Mouse (Mus musculus): ENCODE data around the gene Dnase1l3.

Dnase1l3 gene

DNA sequence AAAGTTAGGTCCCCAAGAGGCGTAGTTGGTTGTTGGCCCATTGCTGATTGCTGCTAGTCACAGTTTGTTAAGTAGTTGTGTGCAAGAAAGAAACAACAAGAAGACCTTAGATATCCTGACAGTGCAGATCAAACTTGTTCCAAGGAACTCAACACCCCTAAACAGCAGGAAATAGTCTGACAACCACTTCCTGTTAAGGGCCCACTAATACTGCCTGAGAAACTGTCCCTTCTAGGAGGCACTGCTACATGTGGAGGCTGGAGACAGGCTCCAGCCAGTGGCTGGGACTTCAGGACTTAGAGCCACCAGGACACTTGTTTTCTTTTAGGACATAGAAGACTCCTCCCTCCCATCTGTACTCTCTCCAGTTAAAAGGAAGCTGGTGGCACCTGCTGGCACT is 16.9 kb downstream of the Dnase1l3 start:
- DNase-seq (ENCODE audit: low spot score in 2 of 2), result no peak

DNA sequence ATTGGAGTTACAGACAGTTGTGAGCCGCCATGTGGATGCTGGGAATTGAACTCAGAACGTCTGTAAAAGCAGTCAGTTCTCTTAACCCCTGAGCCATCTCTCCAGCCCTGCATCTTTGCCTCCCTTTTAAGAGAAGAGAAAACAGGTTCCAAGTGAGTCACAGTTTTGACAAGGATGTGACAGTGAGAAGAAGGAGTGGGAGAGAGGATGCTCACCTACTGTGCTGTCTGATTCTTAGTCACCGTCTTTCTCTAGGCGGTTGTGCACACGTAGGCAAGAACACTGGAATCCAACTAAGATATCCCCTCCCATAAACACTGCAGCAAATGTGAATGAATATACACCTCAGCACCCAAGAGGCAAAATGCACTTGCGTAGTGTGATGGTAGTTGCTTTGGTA is 19.2 kb downstream of the Dnase1l3 start:
- no peak for DNase-seq (ENCODE audit: low spot score in 2 of 2)

GRCm38 (mm10) chr14:7974643-7975042 is 19.7 kb downstream of the Dnase1l3 start:
- DNase-seq (ENCODE audit: low spot score in 2 of 2), result no peak

DNA sequence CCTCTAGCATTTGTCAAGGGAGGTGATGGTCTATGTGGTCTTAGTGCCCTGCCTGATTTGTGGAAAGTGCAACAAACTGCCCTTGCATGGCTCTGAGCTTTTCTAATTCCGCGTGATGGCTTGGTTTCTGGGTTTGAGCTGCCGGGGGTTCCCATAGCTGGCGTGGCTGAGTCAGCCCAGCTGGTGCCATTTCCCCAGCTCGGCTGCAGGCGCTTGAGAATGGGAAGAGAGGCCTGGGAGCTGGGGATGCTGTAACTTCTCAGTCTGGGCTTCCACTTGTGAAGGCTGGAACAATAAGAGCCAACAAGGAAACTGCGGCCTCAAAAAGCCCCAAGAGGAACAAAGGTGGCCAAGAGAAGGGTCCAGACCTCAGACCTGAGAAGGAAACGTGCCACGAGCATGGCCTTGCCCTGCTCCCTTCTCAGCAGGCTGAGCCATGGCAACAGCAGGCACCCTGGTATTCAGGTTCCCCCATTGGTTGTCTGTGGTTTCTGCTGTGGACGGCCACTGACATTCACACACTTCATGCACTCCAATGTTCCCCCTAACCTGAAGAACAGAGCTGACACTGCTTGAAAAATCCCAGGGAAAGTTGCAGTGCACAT is 22.4 kb downstream of the Dnase1l3 start:
- peak in 1 of 2 experiments; percentile 17 for DNase-seq (ENCODE audit: low spot score in 2 of 2)

GRCm38 (mm10) chr14:7964219-7964889 is 30.0 kb downstream of the Dnase1l3 start:
- DNase-seq (ENCODE audit: low spot score in 2 of 2), result peak; percentile 46 to 55

- no peak for DNase-seq (ENCODE audit: low spot score in 2 of 2)
These were observed 31.2 kb downstream of the Dnase1l3 start for GRCm38 (mm10) chr14:7963160-7963559.

DNA sequence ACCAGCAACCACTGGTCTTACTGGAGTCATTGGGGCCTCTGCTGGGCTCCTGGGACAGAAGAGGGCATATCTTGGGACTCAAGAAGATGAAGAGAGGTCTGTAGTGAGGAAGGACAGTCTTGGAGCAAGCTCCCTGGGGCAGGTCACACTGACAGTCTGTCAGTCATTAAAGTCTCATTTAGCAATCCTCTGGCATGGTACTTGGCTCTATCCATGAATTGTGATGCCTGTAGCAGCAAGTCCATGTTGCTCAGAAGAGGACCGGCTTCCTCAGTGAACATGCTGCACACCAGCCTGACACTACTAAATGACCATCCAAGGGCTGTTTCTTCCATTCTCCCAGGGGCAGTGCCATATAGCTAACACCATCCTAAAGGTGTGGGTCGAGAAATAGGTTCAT is 31.7 kb downstream of the Dnase1l3 start:
- no peak for DNase-seq (ENCODE audit: low spot score in 2 of 2)

DNA sequence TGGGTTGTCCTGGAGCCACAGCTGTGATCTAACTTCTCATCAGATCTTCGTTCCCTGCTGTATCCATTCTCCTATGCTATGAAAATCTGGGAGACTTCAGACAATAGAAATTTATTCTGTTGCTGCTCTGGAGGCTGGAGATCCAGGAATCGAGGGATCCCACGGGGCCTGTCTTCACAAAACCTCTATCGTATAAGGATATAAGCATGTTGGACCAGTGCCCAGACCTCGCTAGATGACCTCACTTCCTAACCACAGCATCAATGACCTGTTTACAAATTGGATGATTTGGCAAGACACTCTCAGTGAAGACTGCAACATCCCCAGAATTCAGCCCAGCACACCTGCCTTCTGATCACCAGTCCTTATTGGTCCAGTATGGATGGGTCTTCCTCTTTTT is 32.7 kb downstream of the Dnase1l3 start:
- DNase-seq (ENCODE audit: low spot score in 2 of 2), result no peak

- no peak for DNase-seq (ENCODE audit: low spot score in 2 of 2)
These were observed 33.8 kb downstream of the Dnase1l3 start for GRCm38 (mm10) chr14:7960616-7961015.

DNA sequence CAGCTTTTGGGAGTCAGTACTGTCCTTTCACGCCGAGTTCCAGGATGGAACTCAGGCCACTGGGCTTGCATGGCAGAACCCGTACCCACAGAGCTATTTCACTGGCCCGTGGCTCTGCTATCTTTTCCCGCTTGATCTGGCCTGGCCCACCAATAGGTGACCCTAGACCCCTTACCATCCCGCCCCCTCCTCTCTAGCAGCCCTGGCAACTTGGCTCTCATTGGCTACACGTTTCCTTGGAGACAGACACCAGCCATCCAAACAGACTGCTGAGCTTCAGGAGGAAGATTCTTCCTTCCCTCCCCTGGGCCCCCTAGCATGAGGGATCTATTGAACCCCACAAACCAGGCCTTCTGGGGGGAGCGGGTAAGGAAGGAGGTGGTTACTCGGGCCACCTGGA is 37.3 kb downstream of the Dnase1l3 start, which contains the start of gene Gm45521:
Gene Gm45521, plus strand, starts transcription at position 240 of the 400 bp plus-strand sequence.
- no peak for DNase-seq (ENCODE audit: low spot score in 2 of 2)

DNA sequence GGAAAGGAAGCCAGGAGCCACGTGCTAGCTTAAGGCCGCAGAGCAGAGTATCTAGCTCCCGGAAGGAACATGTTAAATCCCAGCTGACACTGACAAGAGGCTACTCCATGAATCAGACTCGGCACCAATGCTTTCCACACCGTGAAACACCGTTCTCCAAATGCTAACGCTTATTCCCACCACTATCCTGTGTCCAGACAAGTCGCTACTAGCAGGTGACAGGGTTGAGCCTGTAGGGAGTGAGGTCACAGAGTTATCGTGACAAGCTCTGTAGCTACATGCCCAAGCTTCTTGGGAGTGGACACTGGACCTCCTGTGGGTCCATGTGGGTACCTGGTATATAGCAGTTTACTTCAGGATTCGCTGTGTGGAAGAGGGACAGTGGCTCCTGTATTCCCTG is 37.9 kb downstream of the Dnase1l3 start:
- DNase-seq (ENCODE audit: low spot score in 2 of 2), result no peak

- no peak for DNase-seq (ENCODE audit: low spot score in 2 of 2)
These were observed 40.3 kb downstream of the Dnase1l3 start for GRCm38 (mm10) chr14:7954071-7954471.

- no peak for DNase-seq (ENCODE audit: low spot score in 2 of 2)
These were observed 41.6 kb downstream of the Dnase1l3 start for GRCm38 (mm10) chr14:7952610-7953254.

GRCm38 (mm10) chr14:7951234-7951633 is 43.1 kb downstream of the Dnase1l3 start:
- DNase-seq (ENCODE audit: low spot score in 2 of 2), result no peak

DNA sequence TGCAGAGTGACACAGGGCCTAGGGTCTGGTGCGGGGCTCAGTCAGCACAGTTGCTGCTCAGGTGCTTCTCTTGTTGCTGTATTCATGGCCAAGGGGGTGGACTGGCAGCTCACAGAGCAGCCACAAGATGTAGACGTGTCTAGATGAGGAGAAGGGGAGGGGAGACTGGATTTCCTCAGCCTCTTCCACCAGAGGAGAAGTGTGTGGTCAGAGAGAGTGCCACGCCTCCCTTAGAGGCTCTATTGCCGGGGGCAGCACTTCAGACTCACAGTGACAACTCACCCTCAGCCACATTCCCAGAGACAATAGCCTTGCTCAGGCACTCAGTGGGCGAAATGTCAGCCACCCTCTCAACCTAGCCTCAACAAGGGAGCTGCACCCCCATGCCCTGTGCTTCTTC is 49.1 kb downstream of the Dnase1l3 start:
- DNase-seq (ENCODE audit: low spot score in 2 of 2), result no peak

DNA sequence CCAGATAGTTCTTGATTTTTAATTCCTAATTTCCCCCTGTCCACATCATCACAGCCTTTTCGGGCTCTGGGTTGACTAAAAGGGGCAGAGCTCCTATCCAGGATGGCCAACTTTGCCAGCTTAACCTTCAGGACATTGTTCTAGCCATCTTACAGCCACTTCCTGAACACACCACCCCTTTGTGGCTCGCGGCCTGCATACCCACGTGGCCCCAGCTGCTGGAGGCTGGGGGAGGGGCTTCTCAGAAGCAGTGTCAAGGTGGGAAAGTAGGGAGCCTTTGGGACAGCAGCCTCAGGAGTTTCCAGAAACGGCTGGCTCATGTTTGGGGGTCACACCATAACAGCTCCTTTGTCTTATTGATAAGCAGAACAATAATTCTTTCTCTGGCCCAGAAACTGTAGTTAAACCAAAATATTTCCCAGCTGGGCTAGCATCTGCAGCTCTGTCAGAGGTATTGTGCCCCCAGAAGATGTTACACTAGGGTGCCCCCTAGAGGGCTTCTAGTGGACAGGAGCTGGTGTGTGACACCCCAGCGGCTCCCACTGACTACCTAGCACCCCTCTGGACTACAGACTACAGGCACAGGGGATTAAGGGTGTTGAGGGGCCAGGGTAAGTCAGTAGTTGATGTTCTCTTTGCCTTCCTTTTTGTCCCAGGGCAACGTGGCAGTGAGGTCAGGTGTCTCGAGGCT is 49.9 kb downstream of the Dnase1l3 start:
- DNase-seq (ENCODE audit: low spot score in 2 of 2), result peak; percentile 21 to 22

DNA sequence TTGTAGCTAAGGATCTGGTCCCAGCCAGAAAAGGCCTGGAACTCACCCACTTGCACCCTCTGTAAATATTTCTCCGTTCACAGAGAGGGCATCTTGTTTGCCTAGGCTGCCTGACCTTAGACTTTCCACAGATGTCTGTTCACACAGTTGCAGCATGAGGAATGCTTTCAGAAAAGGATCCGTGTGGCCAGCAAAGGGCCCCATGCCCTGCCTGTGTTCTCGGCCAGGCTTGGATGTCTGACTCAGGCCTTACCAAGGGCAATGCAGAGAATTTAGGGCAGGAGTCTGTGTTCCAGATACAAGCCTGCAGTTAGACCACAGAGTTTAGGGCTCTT is 50.6 kb downstream of the Dnase1l3 start:
- no peak for DNase-seq (ENCODE audit: low spot score in 2 of 2)

GRCm38 (mm10) chr14:7943101-7943800 is 51.1 kb downstream of the Dnase1l3 start:
- DNase-seq (ENCODE audit: low spot score in 2 of 2), result no peak

- DNase-seq (ENCODE audit: low spot score in 2 of 2), result no peak
These were observed 53.0 kb downstream of the Dnase1l3 start for GRCm38 (mm10) chr14:7941413-7941812.

- no peak for DNase-seq (ENCODE audit: low spot score in 2 of 2)
These were observed 55.3 kb downstream of the Dnase1l3 start for GRCm38 (mm10) chr14:7938809-7939784.
